Mouse (Mus musculus) small intestine, adult 2 months (tissue): ENCODE measurements around the gene Rabl6. TPM values are rescaled to one million over a fixed set of nuclear protein-coding genes. Genes with fewer than 3 reads are reported as not detected.

ENCODE experiments used
- H3K27ac ChIP-seq: fragments of 200-500 bp; 2 replicates; pipeline ENCODE4 v1.5.1; 2012; ENCODE audit warnings: low read depth, low read length, control low read depth, inconsistent platforms; ENCODE audit not compliant: insufficient read depth
- H3K27me3 ChIP-seq: fragments of 200-500 bp; 2 replicates; pipeline ENCODE4 v1.6.1; 2012; ENCODE audit warnings: mild to moderate bottlenecking, moderate library complexity, low read length, inconsistent platforms; ENCODE audit not compliant: control insufficient read depth, insufficient read depth
- H3K36me3 ChIP-seq: fragments of 200-500 bp; 2 replicates; pipeline ENCODE4 v1.6.1; 2012; ENCODE audit warnings: mild to moderate bottlenecking, low read length, control low read depth, inconsistent platforms; ENCODE audit not compliant: control insufficient read depth, insufficient read depth
- H3K4me1 ChIP-seq: fragments of 200-500 bp; 2 replicates; pipeline ENCODE4 v1.6.1; 2012; ENCODE audit warnings: low read length, inconsistent platforms, mixed read lengths; ENCODE audit not compliant: control insufficient read depth, insufficient read depth, insufficient read length
- H3K4me3 ChIP-seq: fragments of 200-500 bp; 2 replicates; pipeline ENCODE4 v1.5.1; 2012; ENCODE audit warnings: low read depth, mild to moderate bottlenecking, control low read depth, inconsistent platforms, low read length, moderate library complexity
- CTCF ChIP-seq: fragments of 200-500 bp; IDR thresholded peaks from 2 replicates; pipeline ENCODE4 v1.5.1; 2012; ENCODE audit warnings: low read depth, mild to moderate bottlenecking, control low read depth, inconsistent platforms, low read length, moderate library complexity, mixed read lengths; ENCODE audit not compliant: insufficient replicate concordance, insufficient read length; ENCODE audit errors: extremely low read depth
- POLR2A ChIP-seq: fragments of 200-500 bp; IDR thresholded peaks from 2 replicates; pipeline ENCODE4 v1.6.1; 2012; ENCODE audit warnings: low read depth, mild to moderate bottlenecking, control low read depth, inconsistent platforms, low read length, moderate library complexity
- WGBS: fragments of 180-500 bp; shearing (Covaris S2); methylation state at CpG from one replicate; pipeline ENCODE4 v1.1.7; 2018; 5-methylcytosine and 5-hydroxymethylcytosine counted together
- polyA plus RNA-seq: library from polyadenylated mRNA; depleted of rRNA; stranded (reverse); fragments of >200 nt; gene quantifications from 2 replicates; pipeline ENCODE4 v1.2.3, GENCODE M21; 2012; rRNA removed

Gene Rabl6
- 35.3 and 47.6 TPM in 2 replicates for polyA plus RNA-seq

DNA sequence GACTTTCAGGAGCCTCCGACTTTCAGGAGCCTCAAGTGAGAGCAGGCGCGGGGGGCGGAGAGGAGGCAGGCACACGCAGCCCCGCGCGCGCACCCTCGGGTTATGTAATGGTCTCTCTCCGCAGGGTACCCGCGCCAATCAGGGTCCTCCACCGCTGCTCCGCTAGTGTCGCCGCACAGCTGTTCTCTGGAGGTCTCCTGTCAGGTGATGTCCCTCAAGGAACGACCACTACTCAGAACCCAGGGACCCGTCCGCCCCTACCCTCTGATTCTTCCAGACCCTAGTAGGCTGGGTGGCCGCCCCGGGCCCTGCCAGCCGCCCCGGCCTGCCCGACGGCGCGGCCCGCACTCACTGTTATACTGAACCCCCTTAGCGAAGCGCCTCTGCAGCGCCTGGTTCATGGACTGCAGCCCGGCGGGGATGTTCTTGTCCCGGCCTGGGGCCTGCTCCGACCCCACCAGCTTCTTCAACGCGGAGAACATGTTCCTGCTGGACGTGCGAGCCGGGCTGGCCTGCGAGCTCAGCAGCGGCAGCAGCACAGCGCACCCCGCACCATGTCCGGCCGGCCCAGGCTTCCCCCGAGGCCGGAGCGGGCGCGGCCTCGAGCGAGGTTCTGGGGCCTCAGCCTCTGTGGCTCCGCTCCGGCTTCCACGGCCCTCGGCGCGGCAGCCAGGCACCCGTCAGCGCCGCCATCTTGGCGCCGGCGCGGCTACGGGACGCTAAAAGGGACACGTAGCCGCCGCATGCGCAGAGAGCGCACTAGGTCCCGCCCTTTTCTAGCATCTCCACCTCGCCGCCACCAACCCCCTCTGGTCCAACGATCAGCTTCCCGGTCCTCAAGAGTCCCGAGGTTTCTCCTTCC lies at the start of gene Rabl6:
Rabl6 (minus strand) TSS at position 761 of the 862 bp plus-strand sequence.
- Histone ChIP-seq H3K27me3 (no peaks in the 10 kb centered on the region), H3K27ac (peak within 1 kb of the TSS; percentile 51), H3K36me3 (0 out of 2 replicates have a peak, but pooled peaks cover 2% of the 10 kb centered on the region), H3K4me3 (peak within 1 kb of the TSS; percentile 99), H3K4me1 (peaks cover 7% of the 10 kb centered on the region; the same call in 1 of the 2 replicates)
- TF ChIP-seq POLR2A (peak; percentile 77), CTCF (no peak)
- under 1% methylated on average over 80 of the region's 80 CpGs for WGBS

DNA sequence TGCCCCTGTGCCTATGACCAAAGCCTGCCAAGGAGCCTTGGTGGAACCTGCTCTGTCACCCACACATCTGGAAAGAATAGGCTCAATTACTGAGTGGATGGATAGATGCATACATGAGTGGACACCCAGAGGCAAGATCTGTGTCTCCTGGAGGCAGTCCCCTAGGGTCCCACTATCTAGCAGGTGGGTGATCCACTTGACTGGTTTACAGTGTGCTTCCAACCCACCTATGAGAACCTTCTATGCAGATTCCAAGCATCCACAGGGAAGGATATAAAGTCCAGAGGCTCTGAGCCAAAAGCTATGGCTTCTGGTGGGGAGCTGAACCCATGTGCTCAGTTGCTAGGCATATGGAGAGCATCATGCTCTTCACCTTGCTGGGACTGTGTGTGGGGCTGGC lies 49.3 kb upstream of the Rabl6 start, which contains the start of gene Lcn5:
Lcn5 (plus strand) TSS at position 301 of the 400 bp plus-strand sequence.
- H3K4me1 ChIP-seq, result peaks cover 3% of the 10 kb centered on the region; the same call in 1 of the 2 replicates
- H3K36me3 ChIP-seq, result no peaks in the 10 kb centered on the region
- H3K27ac ChIP-seq, result no peak within 1 kb of the TSS
- no peak for TF ChIP-seq CTCF
- no peak for TF ChIP-seq POLR2A
- no peak within 1 kb of the TSS for H3K4me3 ChIP-seq
- no peaks in the 10 kb centered on the region for H3K27me3 ChIP-seq

DNA sequence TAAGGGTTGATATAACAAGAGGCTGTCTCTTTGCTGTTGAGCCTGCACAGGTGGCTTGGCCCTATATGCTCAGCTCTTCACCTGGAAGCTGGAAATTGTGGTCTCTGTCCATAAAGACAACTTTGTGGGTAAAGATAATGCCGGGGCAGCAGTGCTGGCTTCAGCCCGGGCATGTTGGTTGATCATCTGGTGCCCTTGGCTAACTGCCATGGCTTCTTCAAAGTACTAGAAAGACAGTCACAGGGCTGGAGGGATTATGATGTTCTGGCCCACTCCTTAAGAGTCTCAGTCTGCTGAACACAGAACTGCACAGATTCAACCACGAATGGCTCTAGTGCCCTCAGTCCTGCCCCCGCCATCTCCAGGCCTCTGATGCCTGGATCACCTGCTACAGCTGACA lies 48.9 kb upstream of the Rabl6 start:
- no peaks in the 10 kb centered on the region for H3K27me3 ChIP-seq
- no peak overlapping the region for H3K27ac ChIP-seq
- H3K4me1 ChIP-seq, result peaks cover 3% of the 10 kb centered on the region; the same call in 1 of the 2 replicates
- WGBS, result 61% methylated on average over 4 of the region's 4 CpGs
- no peak overlapping the region for H3K4me3 ChIP-seq
- TF ChIP-seq POLR2A (no peak), CTCF (no peak)
- H3K36me3 ChIP-seq, result no peaks in the 10 kb centered on the region

DNA sequence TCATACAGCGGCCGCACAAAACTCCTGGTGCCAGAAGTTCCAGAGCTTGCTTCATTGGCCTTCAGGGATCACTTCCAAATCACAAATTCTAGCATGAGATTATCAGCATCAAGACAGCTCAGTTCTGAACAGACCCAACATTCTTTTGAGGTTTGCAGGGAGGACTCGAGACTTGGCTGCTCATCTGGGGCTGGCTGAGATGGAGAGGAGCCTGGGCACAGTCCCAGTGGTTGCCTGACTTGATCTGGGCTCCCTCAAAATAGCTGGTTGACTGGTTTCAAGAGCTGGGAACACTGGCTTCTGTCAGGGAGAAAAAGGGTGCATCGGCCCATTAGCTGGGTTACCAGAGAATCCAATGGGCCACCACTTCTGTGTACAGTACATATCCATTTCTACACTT lies 48.4 kb upstream of the Rabl6 start:
- Histone ChIP-seq H3K27ac (no peak overlapping the region), H3K4me3 (no peak overlapping the region), H3K4me1 (peaks cover 3% of the 10 kb centered on the region; the same call in 1 of the 2 replicates), H3K36me3 (no peaks in the 10 kb centered on the region), H3K27me3 (no peaks in the 10 kb centered on the region)
- no peak for TF ChIP-seq CTCF
- TF ChIP-seq POLR2A, result no peak
- WGBS, result 84% methylated on average over 4 of the region's 4 CpGs

DNA sequence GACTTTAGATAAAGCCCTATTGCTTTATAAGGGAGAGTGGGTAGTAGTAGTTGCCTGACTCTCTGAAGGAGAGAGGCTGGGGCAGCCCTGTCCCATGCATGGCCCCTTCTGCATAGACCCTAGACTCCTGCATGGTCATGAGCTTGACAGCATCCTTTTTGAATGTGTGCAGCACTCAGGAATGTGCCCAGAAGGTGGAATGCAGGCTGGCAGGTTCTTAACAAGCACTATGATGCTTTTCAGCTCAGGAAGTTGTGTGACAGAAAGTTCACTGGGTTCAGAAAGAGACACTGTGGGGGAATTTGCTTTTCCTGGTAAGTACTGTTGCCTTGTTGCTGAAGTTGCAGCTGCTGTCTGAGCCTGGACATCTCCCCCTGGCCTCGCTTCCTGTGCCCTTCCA lies 46.2 kb upstream of the Rabl6 start:
- Histone ChIP-seq H3K4me3 (no peak overlapping the region), H3K27ac (no peak overlapping the region), H3K36me3 (no peaks in the 10 kb centered on the region), H3K27me3 (no peaks in the 10 kb centered on the region), H3K4me1 (peaks cover 3% of the 10 kb centered on the region; the same call in 1 of the 2 replicates)
- no peak for TF ChIP-seq CTCF
- TF ChIP-seq POLR2A, result no peak
- WGBS, result 40% methylated on average over 1 of the region's 1 CpGs

DNA sequence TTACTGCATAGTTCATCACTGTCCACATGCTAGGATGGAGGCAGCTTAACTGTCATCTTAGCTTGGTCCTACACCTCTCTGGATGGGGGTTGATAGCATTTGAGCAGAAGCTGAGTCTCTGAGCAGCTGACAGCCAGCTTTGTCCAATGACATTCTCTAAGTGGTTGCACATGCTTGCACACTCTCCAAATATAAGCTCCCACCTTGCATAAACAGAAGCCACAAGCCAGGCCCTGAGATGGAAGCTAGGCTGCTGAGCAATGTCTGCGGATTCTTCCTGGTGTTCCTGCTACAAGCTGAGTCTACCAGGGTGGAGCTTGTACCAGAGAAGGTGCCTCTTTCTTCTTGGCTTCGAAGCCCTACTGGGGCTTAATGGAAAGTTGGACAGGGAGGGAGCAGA lies 44.6 kb upstream of the Rabl6 start, which contains the start of gene Lcn8:
Lcn8 (plus strand) TSS at position 219 of the 400 bp plus-strand sequence.
- Histone ChIP-seq H3K27ac (no peak within 1 kb of the TSS), H3K27me3 (no peaks in the 10 kb centered on the region), H3K36me3 (no peaks in the 10 kb centered on the region), H3K4me3 (no peak within 1 kb of the TSS), H3K4me1 (no peaks in the 10 kb centered on the region)
- WGBS, result 61% methylated on average over 2 of the region's 2 CpGs
- TF ChIP-seq POLR2A, result no peak
- no peak for TF ChIP-seq CTCF

DNA sequence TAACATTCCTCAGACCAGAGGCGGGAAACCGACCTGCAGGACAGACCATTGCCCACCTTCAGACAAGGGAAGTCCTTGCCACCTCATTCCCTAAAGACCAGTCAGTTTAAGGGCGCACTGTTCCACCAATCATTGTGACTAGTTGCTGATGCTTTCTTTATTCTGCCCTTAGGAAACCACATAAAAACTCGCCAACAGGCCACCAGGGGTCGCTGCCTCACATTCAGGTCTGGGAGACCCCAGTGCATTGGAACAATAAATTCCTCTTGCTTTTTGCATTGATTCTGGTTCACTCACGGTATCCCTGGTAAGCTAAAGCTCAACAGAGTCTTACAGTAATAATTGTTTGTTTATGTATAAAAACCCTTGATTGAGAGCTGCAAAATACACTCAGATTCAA lies 31.6 kb upstream of the Rabl6 start:
- peak; percentile 54; the same call in 1 of the 2 replicates for TF ChIP-seq CTCF
- TF ChIP-seq POLR2A, result no peak
- Histone ChIP-seq H3K36me3 (no peaks in the 10 kb centered on the region), H3K27ac (no peak overlapping the region), H3K27me3 (no peaks in the 10 kb centered on the region), H3K4me1 (no peaks in the 10 kb centered on the region), H3K4me3 (no peak overlapping the region)
- WGBS, result 19% methylated on average over 6 of the region's 6 CpGs
